Mouse (Mus musculus): ENCODE measurements around the gene Zc3h15. TPM values are rescaled to one million over a fixed set of nuclear protein-coding genes. Genes with fewer than 3 reads are reported as not detected.
"Not testable (repeated sequence)": the region's sequence is repeated elsewhere in the genome, so short reads cannot be mapped to it uniquely, and the experiment has no call there.

Gene Zc3h15
- polyA plus RNA-seq, 3 experiments from 2014 or later: 107 to 132 (median 120) TPM

DNA sequence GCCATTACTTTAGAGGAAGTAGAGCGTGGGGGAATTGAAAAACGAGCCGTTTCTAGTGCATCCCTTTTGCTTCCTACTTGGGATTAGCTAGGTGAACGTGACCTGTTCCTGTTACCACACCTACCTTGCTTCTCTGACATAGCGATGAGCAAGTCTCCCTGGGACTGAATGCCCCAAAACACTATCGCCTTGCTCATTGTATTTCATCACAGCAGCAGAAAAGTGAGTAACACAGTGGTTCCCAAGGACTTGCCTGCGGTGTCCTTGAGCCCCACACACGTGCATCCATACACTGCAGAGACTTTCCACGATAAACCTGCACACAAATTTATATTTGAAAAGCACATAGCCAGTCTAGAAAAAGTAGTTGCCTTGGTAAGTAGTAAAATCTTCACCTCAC, 30.7 kb downstream of the Zc3h15 start:
- ATAC-seq: no peak

DNA sequence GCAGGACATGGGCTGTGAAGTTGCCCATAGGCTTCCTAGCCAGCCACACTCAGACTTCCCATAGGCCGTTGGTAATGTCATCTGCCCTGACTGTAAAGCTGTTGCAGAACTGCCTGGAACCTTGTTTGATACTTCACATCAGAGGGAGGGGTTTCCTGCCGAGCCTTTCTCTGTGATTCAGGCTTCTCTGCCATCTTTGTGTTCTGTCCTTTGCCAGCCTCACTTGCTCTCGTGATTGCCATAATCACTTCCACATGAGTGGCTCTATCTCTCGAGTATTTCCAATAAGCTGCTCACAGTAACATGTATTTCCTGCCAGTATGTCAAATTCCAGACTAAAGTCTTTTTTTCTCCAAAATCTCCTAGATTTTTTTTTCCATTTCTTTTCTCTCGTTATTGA, 31.4 kb downstream of the Zc3h15 start:
- ATAC-seq: no peak

GRCm38 (mm10) chr2:83676226-83676870, 32.1 kb downstream of the Zc3h15 start:
- ATAC-seq: no peak

DNA sequence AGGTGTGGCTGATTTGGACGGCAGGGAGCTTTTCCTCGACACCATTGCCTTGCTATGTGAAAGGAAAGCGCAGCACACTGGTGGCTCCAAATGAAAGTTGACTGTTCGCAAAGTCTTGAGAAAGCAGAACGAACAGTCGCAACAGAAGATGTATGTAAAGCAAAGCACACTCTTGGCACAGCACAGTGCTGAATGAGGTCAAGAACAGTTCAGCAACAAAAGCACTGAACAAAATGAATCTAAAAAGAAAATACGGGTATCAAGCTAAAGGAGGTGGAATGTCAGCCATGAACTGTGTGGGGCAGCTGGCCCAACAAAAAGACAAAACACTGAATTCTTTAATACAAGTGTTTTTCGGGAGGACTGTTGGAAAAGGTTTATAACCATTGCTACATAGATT, 37.1 kb downstream of the Zc3h15 start:
- no peak for ATAC-seq

DNA sequence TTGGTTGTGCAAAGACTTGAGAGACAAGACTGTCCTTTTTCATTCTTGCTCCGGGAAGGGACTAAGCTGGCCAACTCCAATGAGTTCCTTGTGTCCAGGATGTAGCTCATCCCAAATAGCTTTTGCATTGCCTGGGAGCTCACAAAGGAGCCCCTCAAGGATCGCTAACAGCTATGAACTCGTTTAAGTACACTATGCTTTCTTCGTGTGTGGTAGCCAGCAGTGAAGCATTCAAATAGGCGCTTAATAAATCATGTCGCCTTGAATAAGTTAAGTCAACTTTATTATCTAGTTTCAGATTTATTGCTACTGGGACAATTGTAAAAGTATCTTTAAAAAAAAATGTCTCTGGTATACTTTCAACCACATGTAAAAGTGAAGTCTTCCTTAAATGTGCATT, 37.5 kb downstream of the Zc3h15 start:
- no peak for ATAC-seq

DNA sequence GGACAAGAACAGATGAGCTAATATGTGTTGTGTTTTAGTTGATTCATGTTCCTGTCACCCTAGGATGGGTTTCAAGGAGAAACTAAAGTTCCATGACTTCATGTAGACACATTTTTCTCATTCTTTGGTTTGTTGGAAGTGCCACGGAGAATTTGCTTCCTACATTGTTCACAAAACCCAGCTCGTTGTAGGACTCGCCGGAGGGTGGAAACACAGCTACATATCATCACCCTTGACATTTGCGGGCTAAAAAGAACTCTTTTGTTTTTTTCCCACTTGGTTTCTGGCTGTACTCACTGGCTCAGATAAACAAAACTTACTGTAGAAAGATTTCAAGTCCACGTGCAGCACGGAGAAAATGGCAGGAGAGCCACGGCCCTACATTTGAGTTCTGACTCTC, 38.0 kb downstream of the Zc3h15 start:
- no peak for ATAC-seq

DNA sequence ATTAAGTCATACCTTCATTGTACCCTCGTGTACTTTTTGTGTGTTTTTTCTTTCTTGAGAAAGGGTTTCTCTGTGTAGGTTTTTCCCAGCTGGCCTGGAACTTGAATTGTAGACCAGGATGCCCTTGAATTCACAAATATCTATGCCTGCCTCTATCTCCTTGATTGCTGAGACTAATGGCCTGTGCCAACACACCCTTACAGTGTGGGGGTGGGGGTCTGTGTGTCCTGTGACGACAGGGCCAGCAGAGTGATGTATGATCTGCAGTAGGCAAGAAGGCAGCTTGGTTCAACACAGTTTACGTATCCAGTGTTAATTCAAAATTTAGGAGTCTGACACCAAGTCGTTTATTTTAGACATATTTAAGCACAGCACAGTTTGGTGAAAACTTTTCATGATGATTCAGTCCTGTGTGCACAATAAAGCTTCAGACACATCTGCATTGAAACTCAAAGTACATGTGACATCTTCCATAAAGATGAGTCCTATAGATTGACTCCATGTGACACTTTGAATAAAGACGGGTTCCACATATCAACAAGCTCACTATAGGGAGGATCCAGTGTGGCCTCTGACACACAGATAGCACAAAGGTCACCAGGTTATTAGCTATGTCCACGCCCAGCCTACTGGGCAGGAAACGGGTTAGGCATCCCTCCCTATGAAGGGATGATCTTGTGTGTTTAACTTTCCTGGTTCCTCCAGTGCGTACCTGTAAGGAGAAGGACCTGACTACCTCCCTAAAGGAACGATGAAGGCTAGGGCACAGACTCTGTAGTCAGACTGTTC, 39.7 kb downstream of the Zc3h15 start:
- no peak for ATAC-seq

DNA sequence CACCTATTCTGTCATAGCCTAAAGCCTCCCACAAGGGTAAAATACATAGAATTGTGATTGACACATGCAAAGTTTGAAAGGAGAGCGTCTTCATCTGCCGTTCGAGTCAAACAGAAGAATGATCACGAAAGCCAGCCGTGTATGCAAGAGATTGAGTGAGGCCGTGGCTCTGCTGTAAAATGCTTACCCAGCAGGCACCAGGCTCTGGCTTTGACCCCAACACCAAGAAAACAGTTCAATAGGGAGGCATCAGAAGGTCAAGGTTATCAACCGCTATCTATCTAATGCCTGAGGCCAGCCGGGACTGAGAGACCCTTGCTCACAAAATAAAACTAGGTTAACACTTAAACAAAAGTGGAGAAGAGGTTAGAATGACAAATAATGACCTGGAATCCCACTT, 40.5 kb downstream of the Zc3h15 start:
- no peak for ATAC-seq

DNA sequence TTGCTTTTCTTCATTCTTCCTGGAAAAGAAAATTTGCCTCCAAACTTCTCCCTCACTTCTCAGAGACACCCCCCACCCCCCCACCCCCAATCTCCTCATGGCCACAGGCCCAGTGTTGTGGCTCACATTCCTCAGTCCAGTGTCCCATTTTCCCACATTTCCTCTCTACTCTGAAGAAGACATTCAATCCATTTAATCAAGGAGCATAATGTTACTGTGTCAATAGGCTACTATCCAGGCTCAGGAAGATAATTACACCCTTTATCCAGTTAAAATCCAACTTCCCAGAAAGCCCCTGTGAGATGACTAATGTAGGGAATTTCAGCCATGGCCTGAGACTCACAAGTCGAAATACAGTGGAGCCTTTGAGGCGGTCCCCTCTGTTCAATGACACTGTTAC, 46.1 kb downstream of the Zc3h15 start:
- ATAC-seq: no peak

GRCm38 (mm10) chr2:83692651-83693545, 48.7 kb downstream of the Zc3h15 start:
- ATAC-seq: no peak

GRCm38 (mm10) chr2:83694061-83694460, 49.8 kb downstream of the Zc3h15 start:
- no peak for ATAC-seq

- ATAC-seq: peak; percentile 77
Measured at GRCm38 (mm10) chr2:83695345-83696247, 51.4 kb downstream of the Zc3h15 start.

DNA sequence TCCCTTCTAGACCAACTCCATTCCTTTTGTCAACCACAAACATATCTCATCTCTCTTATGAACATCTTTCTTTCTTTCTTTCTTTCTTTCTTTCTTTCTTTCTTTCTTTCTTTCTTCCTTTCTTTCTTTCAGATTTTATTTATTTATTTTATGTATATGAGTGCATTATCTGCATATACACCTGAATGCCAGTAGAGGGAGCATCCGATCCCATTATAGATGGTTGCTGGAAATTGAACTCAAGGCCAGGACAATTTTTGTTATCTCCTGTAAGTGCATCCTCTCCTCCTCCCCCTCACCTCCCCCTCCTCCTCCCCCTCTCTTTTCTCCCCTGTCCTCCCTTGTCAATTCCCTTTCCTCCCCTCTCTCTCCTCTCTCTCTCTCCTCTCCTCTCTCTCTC, 54.2 kb downstream of the Zc3h15 start:
- no peak for ATAC-seq

DNA sequence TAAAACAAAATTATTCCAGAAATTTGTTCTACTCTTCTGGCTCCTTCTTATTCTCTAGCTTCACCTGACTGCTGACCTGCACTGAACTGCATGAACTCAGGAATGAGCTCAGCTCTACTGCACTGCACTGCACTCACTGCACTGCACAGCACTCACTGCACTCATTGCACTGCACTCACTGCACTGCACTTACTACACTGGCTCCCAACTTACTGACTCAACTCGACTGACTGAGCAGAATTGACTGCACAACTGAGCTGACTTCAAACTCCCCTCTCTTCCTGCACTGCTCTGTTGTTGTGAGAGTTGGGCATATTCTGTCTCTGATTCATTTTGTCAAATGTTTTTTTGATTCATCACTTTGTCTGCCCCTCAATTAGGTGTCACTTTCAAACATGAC, 55.1 kb downstream of the Zc3h15 start:
- ATAC-seq: no peak

DNA sequence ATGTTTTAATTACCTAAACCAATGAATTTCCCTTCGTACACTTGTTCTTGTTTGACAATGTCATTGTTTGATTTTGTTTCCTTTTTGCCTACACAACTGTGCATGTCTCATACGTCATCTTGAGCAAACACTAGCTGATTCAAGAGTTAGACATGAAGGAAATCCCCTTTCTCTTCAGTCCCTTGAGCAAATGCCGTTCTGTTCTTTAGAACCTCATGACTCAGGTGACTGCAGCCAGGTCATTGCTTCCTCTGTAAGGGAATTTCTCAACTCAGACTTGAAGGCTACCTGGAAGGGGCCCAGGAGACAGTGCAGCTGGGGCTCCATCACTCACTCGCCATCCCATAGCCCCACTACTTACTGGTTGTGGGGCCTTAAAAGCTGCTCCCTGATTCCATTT, 56.4 kb downstream of the Zc3h15 start:
- peak; percentile 92 for ATAC-seq

GRCm38 (mm10) chr2:83702411-83702810, 58.2 kb downstream of the Zc3h15 start:
- ATAC-seq: no peak

DNA sequence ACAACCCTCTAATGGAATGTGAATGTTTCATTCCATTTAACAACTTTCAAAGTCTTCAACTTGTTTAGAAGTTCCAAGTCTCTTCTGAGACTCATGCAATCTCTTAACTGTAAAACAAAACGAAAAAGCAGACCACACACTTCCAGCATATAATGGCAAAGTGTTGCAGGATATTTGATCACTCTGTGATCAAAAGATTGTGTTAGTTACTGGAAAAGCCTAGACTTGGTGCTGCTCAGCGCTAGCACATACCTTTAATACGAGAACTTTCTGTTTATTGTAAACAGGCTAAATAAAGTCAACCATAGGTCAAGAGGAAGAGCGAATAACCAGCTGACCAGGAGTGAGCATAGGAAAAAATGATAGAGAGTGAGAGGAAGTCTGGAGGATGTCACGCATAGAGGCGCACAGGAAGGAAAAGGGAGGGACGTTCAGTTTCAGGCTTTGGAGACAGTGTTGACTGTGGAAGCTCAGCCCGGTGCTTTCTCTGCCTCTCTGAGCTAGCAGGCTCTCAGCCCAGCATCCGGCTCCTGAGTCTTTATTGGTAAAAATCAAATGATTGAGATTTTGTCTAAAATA, 61.4 kb downstream of the Zc3h15 start:
- ATAC-seq: no peak

GRCm38 (mm10) chr2:83709896-83710524, 65.8 kb downstream of the Zc3h15 start:
- no peak for ATAC-seq

GRCm38 (mm10) chr2:83713281-83713680, 69.0 kb downstream of the Zc3h15 start:
- ATAC-seq: not testable (repeated sequence)

GRCm38 (mm10) chr2:83713946-83714345, 69.7 kb downstream of the Zc3h15 start:
- ATAC-seq: no peak
